8 mouse cellular contexts compared by ENCODE assay signal in genomic region chr6:128842945-128843478, GRCm38 (mm10). TPM values are rescaled to one million over a fixed set of nuclear protein-coding genes. Genes with fewer than 3 reads are reported as not detected.
A peak's percentile ranks its signal among the peaks of the same experiment; 100 is the strongest.
DNase-seq lines count a peak whose midpoint lies in the region; ATAC-seq lines count a peak whose summit lies in the region.

No protein-coding gene starts in this region.

- peak overlapping the region; percentile 65 for H3K4me3 ChIP-seq in hindbrain, embryonic 14.5 days (replicated peaks; ENCODE audit: low read length)

- peak overlapping the region; percentile 93 for H3K27ac ChIP-seq in hindbrain, embryonic 14.5 days

- no peaks in the 10 kb centered on the region for H3K9me3 ChIP-seq in hindbrain, embryonic 14.5 days (ENCODE audit: control insufficient read depth, low read length)

- no peaks in the 10 kb centered on the region for H3K36me3 ChIP-seq in hindbrain, embryonic 14.5 days (replicated peaks; ENCODE audit: control insufficient read depth, insufficient read depth)

- peak overlapping the region; percentile 82 for H3K9ac ChIP-seq in hindbrain, embryonic 14.5 days

- no peaks in the 10 kb centered on the region for H3K27me3 ChIP-seq in hindbrain, embryonic 14.5 days (ENCODE audit: control insufficient read depth, insufficient read depth, low read length)

- H3K4me2 ChIP-seq in hindbrain, embryonic 14.5 days (replicated peaks), result peak overlapping the region; percentile 80

- ATAC-seq in hindbrain, embryonic 14.5 days (ENCODE audit: low FRiP score), result peak; percentile 85

- H3K4me1 ChIP-seq in hindbrain, embryonic 14.5 days (replicated peaks; ENCODE audit: control insufficient read depth, insufficient read depth, low read length), result 0 out of 2 replicates have a peak, but pooled peaks cover 23% of the 10 kb centered on the region

- DNase-seq in T-cell, adult 2 months (ENCODE audit: low spot score), result peak; percentile 93
- DNase-seq in cerebellum, postnatal 25 days, result peak; percentile 90 to 95
- peak; percentile 90 to 97 for DNase-seq in frontal cortex, postnatal 25 days (ENCODE audit: low spot score in 2 of 2)
- peak; percentile 100 for DNase-seq in hindbrain, embryonic 14.5 days (ENCODE audit: low spot score)
- peak; percentile 93 to 94 for DNase-seq in layer of hippocampus, postnatal 36 days
- peak; percentile 95 for DNase-seq in lung, postnatal 25 days (ENCODE audit: low spot score)
- peak; percentile 96 for DNase-seq in retina, adult 2 months (ENCODE audit: low read depth, low spot score)
- DNase-seq in thymus, postnatal 25 days, result peak; percentile 88

- WGBS in hindbrain, embryonic 14.5 days, result 0% methylated on average over 44 of the region's 44 CpGs

RNA-seq across cellular contexts. Expression of gene Klrb1b, which starts 16.9 kb away (rescaled TPM):
- not detected in 2 replicates for polyA plus RNA-seq in hindbrain, embryonic 14.5 days (2014; fragmentation: Nextera tagmentation; extraction: Ambion mirVana)
- not detected for total RNA-seq in layer of hippocampus, postnatal 36 days (2021)

RNA-seq across cellular contexts. Expression of gene Gm44511, which starts 16.9 kb away (rescaled TPM):
- polyA plus RNA-seq in hindbrain, embryonic 14.5 days (2014; fragmentation: Nextera tagmentation; extraction: Ambion mirVana), result not detected in 2 replicates
- total RNA-seq in layer of hippocampus, postnatal 36 days (2021), result not detected

RNA-seq across cellular contexts. Expression of gene Clec2i, which starts 44.4 kb away (rescaled TPM):
- not detected in 2 replicates for polyA plus RNA-seq in hindbrain, embryonic 14.5 days (2014; fragmentation: Nextera tagmentation; extraction: Ambion mirVana)
- not detected for total RNA-seq in layer of hippocampus, postnatal 36 days (2021)

RNA-seq across cellular contexts. Expression of gene BC035044, which starts 47.9 kb away (rescaled TPM):
- polyA plus RNA-seq in hindbrain, embryonic 14.5 days (2014; fragmentation: Nextera tagmentation; extraction: Ambion mirVana), result 0.52 TPM in 2 replicates
- total RNA-seq in layer of hippocampus, postnatal 36 days (2021), result 1 to 10 TPM; 2.1 to 2.2 TPM

RNA-seq across cellular contexts. Expression of gene Klrb1c, which starts 54.0 kb away (rescaled TPM):
- polyA plus RNA-seq in hindbrain, embryonic 14.5 days (2014; fragmentation: Nextera tagmentation; extraction: Ambion mirVana), result 0.23 TPM in 1 of 2 replicates, not detected in the other
- not detected for total RNA-seq in layer of hippocampus, postnatal 36 days (2021)

Comparison
In these comparisons a context has a peak if more than half of its experiments do, and no peak if none do; other contexts are left out.
1. Peak in every context shown above with its lines: DNase-seq, ATAC-seq, H3K4me3 ChIP-seq and H3K27ac ChIP-seq.